Mouse (Mus musculus) heart, postnatal 0 days (tissue): ENCODE data around the gene Dppa3. TPM values are rescaled to one million over a fixed set of nuclear protein-coding genes. Genes with fewer than 3 reads are reported as not detected.

ENCODE experiments used
- ATAC-seq: fragments of 200-750 bp; cut with Nextera tagmentation; 2 replicates; pipeline ENCODE4 v1.8.0; 2017; ENCODE audit warnings: low read depth, moderate number of reproducible peaks, moderate library complexity; ENCODE audit not compliant: insufficient read depth
- DNase-seq: peaks from one replicate; pipeline ENCODE4 v3.0.0-alpha.2; 2016; ENCODE audit warnings: low spot score
- H3K27ac ChIP-seq: fragments of 300-500 bp; sonication (generic); 2 replicates; pipeline ENCODE4 v1.5.1; 2014; ENCODE audit warnings: low read depth, mild to moderate bottlenecking
- H3K27me3 ChIP-seq: fragments of 300-500 bp; sonication (generic); 2 replicates; pipeline ENCODE4 v1.6.1; 2014; ENCODE audit warnings: low read length, mixed read lengths; ENCODE audit not compliant: control insufficient read depth, insufficient read depth
- H3K36me3 ChIP-seq: fragments of 300-500 bp; sonication (generic); replicated peaks from 2 replicates; pipeline ENCODE4 v1.6.1; 2014; ENCODE audit warnings: low read length, mixed read lengths; ENCODE audit not compliant: control insufficient read depth, insufficient read depth
- H3K4me1 ChIP-seq: fragments of 300-500 bp; sonication (generic); 2 replicates; pipeline ENCODE4 v1.6.1; 2014; ENCODE audit warnings: antibody characterized with exemption; ENCODE audit not compliant: control insufficient read depth, insufficient read depth
- H3K4me2 ChIP-seq: fragments of 300-500 bp; sonication (generic); 2 replicates; pipeline ENCODE4 v1.6.1; 2014; ENCODE audit warnings: low read depth, mild to moderate bottlenecking, low read length, moderate library complexity
- H3K4me3 ChIP-seq: fragments of 300-500 bp; sonication (generic); 2 replicates; pipeline ENCODE4 v1.5.1; 2014; ENCODE audit warnings: low read depth, low read length
- H3K9ac ChIP-seq: fragments of 300-500 bp; sonication (generic); replicated peaks from 2 replicates; pipeline ENCODE4 v1.6.1; 2014; ENCODE audit warnings: low read depth, low read length, mixed read lengths
- H3K9me3 ChIP-seq: fragments of 300-500 bp; sonication (generic); replicated peaks from 2 replicates; pipeline ENCODE4 v1.6.1; 2016; ENCODE audit warnings: low read length; ENCODE audit not compliant: control insufficient read depth
- CTCF ChIP-seq: IDR thresholded peaks from 2 replicates; pipeline ENCODE4 v1.5.1; 2016; ENCODE audit warnings: antibody characterized with exemption, control low read depth, low read depth
- EP300 ChIP-seq: IDR thresholded peaks from 2 replicates; pipeline ENCODE4 v1.6.1; 2016; ENCODE audit warnings: antibody characterized with exemption, low read depth
- WGBS: fragments of 180-500 bp; shearing (Covaris S2); extraction: QIAGEN DNeasy Blood & Tissue Kit; methylation state at CpG from one replicate; pipeline ENCODE4 v1.1.7; 2014; 5-methylcytosine and 5-hydroxymethylcytosine counted together
- polyA plus RNA-seq: library from polyadenylated mRNA; unstranded; fragments of >200 nt; fragmentation: Nextera tagmentation; extraction: Ambion mirVana; gene quantifications from 2 replicates; pipeline ENCODE4 v1.2.1, GENCODE M21; 2015
- total RNA-seq: library from RNA; depleted of rRNA; stranded (reverse); fragments of >200 nt; gene quantifications from 2 replicates; pipeline ENCODE4 v1.2.3, GENCODE M21; 2014; ENCODE audit warnings: low replicate concordance

Dppa3 gene
- total and polyA plus RNA-seq, 2 experiments from 2014 or later, result 0.18 TPM; not detected in 1

- DNase-seq (peak; percentile 64), ATAC-seq (peak; percentile 69; the same call in 1 of the 2 replicates)
- Histone ChIP-seq H3K36me3 (no peaks in the 10 kb centered on the region), H3K4me2 (0 out of 2 replicates have a peak overlapping the region, but pooled peaks have one; percentile 31), H3K27ac (no peak overlapping the region), H3K9ac (no peak overlapping the region), H3K9me3 (no peaks in the 10 kb centered on the region), H3K27me3 (no peaks in the 10 kb centered on the region), H3K4me1 (no peaks in the 10 kb centered on the region), H3K4me3 (no peak overlapping the region)
- 23% methylated on average over 7 of the region's 7 CpGs for WGBS
- TF ChIP-seq EP300 (no peak), CTCF (peak; percentile 54)
These were observed 30.6 kb upstream of the Dppa3 start for GRCm38 (mm10) chr6:122595637-122596036.

DNA sequence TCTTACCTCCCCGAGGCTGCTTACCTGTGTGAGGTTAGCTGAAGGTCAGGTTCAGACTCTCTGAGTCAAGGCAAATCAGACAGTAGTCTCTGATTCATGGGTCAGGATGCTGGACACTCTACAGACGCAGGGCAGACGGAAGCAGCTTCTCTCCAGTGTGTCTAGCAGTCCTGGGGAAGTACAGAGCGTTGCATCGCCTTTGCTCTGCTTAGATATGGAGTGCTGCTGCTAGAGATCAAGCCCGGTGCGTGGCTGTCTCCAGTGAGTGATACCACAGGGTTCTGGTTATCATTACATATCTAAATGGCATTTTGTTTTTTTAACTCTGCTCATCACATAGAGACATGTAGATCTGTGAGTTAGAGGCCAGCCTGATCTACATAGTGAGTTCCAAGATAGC is 29.6 kb upstream of the Dppa3 start:
- no peak for TF ChIP-seq EP300
- ATAC-seq, result no peak

DNA sequence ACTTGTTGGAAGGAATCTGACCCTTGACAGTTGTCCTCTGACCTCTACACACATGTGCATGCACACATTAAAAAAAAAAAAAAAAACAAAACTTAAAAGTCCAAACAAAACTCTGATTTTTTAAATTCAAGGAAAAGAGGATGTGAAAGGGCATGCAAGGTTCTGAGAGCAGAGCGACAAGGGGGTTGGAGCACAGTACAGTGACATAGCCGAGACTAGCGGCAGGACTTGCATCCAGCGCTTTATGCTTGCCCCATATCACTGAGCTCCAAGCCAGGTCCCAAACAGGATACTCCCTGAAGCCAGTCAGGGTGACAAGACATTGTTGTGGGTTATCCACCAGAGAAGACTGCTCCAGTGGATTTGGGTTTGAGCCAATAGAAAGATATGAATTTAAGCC is 28.2 kb upstream of the Dppa3 start:
- Histone ChIP-seq H3K27me3 (no peaks in the 10 kb centered on the region), H3K9me3 (no peaks in the 10 kb centered on the region), H3K9ac (no peak overlapping the region), H3K4me2 (no peak overlapping the region), H3K4me3 (no peak overlapping the region), H3K27ac (no peak overlapping the region), H3K4me1 (no peaks in the 10 kb centered on the region), H3K36me3 (no peaks in the 10 kb centered on the region)
- DNase-seq (no peak), ATAC-seq (no peak)
- 88% methylated on average over 4 of the region's 4 CpGs for WGBS
- TF ChIP-seq EP300, result no peak
- TF ChIP-seq CTCF, result no peak

More for the DNA sequence above, 29.6 kb upstream of the Dppa3 start:
- H3K4me2 ChIP-seq, result no peak overlapping the region
- 58% methylated on average over 7 of the region's 7 CpGs for WGBS
- no peaks in the 10 kb centered on the region for H3K27me3 ChIP-seq
- DNase-seq, result no peak
- no peak overlapping the region for H3K9ac ChIP-seq
- H3K27ac ChIP-seq, result no peak overlapping the region
- no peaks in the 10 kb centered on the region for H3K9me3 ChIP-seq
- no peak overlapping the region for H3K4me3 ChIP-seq
- H3K4me1 ChIP-seq, result no peaks in the 10 kb centered on the region
- no peaks in the 10 kb centered on the region for H3K36me3 ChIP-seq

GRCm38 (mm10) chr6:122598436-122598835 is 27.8 kb upstream of the Dppa3 start:
- Histone ChIP-seq H3K27me3 (no peaks in the 10 kb centered on the region), H3K4me2 (no peak overlapping the region), H3K4me1 (no peaks in the 10 kb centered on the region), H3K36me3 (no peaks in the 10 kb centered on the region), H3K9me3 (no peaks in the 10 kb centered on the region), H3K27ac (no peak overlapping the region), H3K9ac (no peak overlapping the region), H3K4me3 (no peak overlapping the region)
- 75% methylated on average over 6 of the region's 6 CpGs for WGBS
- no peak for DNase-seq
- TF ChIP-seq EP300 (no peak), CTCF (no peak)
- no peak for ATAC-seq

- WGBS, result 90% methylated on average over 9 of the region's 9 CpGs
- ATAC-seq, result no peak
- Histone ChIP-seq H3K27ac (no peak overlapping the region), H3K4me1 (no peaks in the 10 kb centered on the region), H3K36me3 (no peaks in the 10 kb centered on the region), H3K4me2 (no peak overlapping the region), H3K9ac (no peak overlapping the region), H3K27me3 (no peaks in the 10 kb centered on the region), H3K9me3 (no peaks in the 10 kb centered on the region), H3K4me3 (no peak overlapping the region)
- no peak for DNase-seq
- no peak for TF ChIP-seq CTCF
- TF ChIP-seq EP300, result no peak
These were observed 27.0 kb upstream of the Dppa3 start for GRCm38 (mm10) chr6:122599054-122599737.
